14 mouse cellular contexts compared by ENCODE assay signal in the genomic region with DNA sequence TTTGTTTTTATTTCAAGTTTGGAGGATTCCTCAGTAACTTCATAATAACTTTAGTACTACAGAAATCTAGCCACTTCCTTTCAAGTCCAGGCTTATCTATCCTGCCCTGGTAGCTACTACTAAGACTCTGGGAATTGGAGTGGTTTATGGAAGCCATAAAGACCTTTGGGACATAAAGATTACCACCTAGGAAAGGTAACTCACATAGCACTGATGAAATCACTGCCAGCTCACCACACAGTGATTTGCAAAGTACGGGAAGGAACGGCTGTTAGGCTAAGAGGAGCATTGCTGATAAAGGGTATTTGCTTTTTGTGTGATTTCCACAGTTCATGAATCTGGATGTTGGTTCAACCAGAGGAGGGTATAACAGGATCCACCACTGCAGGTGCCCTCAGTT.
"Had no signal": no experiment of that assay in that cellular context is flagged by ENCODE, and none has a peak within 500 bp of the region (broad histone marks: within the 10 kb centered on the region; RNA-seq: fewer than 3 reads in every experiment).

No protein-coding gene starts in this region.

- H3K27me3 ChIP-seq: kidney, embryonic 15.5 days; liver, embryonic 12.5 days; neural tube, embryonic 15.5 days had no signal

- ATAC-seq: liver, embryonic 12.5 days had no signal

- H3K9ac ChIP-seq: kidney, embryonic 15.5 days; liver, embryonic 12.5 days; lung, embryonic 14.5 days; neural tube, embryonic 15.5 days had no signal

- H3K4me3 ChIP-seq: kidney, embryonic 15.5 days; left cerebral cortex, adult 2 months; liver, embryonic 12.5 days; midbrain, embryonic 10.5 days; myocyte; neural tube, embryonic 15.5 days had no signal

- H3K27ac ChIP-seq: kidney, embryonic 15.5 days; left cerebral cortex, adult 2 months; liver, embryonic 12.5 days; neural tube, embryonic 15.5 days had no signal

- H3K36me3 ChIP-seq: kidney, embryonic 15.5 days; liver, embryonic 12.5 days; midbrain, embryonic 10.5 days; neural tube, embryonic 15.5 days had no signal

- H3K9me3 ChIP-seq: kidney, embryonic 15.5 days; liver, embryonic 12.5 days; midbrain, embryonic 10.5 days; neural tube, embryonic 15.5 days had no signal

- H3K4me2 ChIP-seq: kidney, embryonic 15.5 days; liver, embryonic 12.5 days; lung, embryonic 14.5 days; neural tube, embryonic 15.5 days had no signal

- DNase-seq: kidney, adult 2 months; kidney, postnatal 14 days; lung, embryonic 14.5 days; lung, postnatal 10 days; lung, postnatal 4 days; midbrain, embryonic 14.5 days; right cerebral cortex, adult 18-20 months; right cerebral cortex, postnatal 25 days had no signal
